Mouse (Mus musculus) cerebellum, postnatal 10 days (tissue): ENCODE measurements around the gene Oxct2a.
A peak's percentile ranks its signal among the peaks of the same experiment; 100 is the strongest.
"Not testable (repeated sequence)": the region's sequence is repeated elsewhere in the genome, so short reads cannot be mapped to it uniquely, and the experiment has no call there.

Source experiments
- DNase-seq, 2 experiments: peaks; one replicate each; pipeline ENCODE4 v3.0.0; 2021; ENCODE audit warnings: mixed read lengths in 2 of 2

Gene Oxct2a

GRCm38 (mm10) chr4:123323534-123323933, at the start of gene Oxct2a:
TSS of gene Oxct2a (minus strand) at chr4:123323634.
- DNase-seq = peak in 1 of 2 experiments; percentile 18

GRCm38 (mm10) chr4:123363555-123363954, 40.1 kb upstream of the Oxct2a start:
- DNase-seq = no peak

- no peak for DNase-seq
Observed at GRCm38 (mm10) chr4:123360771-123361170, 37.3 kb upstream of the Oxct2a start.

GRCm38 (mm10) chr4:123358613-123359012, 35.2 kb upstream of the Oxct2a start:
- no peak for DNase-seq

GRCm38 (mm10) chr4:123355941-123356340, 32.5 kb upstream of the Oxct2a start:
- DNase-seq = no peak

- no peak for DNase-seq
Observed at GRCm38 (mm10) chr4:123353271-123353877, 29.9 kb upstream of the Oxct2a start.

GRCm38 (mm10) chr4:123343471-123343789, 20.0 kb upstream of the Oxct2a start:
- no peak for DNase-seq

- peak; percentile 81 to 82 for DNase-seq
Observed at GRCm38 (mm10) chr4:123342642-123343470, 19.4 kb upstream of the Oxct2a start, which contains the start of gene Bmp8a. TSS of gene Bmp8a (minus strand) at chr4:123343252.

- DNase-seq = peak; percentile 20 to 28
Observed at GRCm38 (mm10) chr4:123342091-123342641, 18.7 kb upstream of the Oxct2a start.

GRCm38 (mm10) chr4:123340232-123340631, 16.8 kb upstream of the Oxct2a start:
- DNase-seq = no peak

- peak in 1 of 2 experiments; percentile 26 for DNase-seq
Observed at GRCm38 (mm10) chr4:123337693-123338092, 14.3 kb upstream of the Oxct2a start.

- DNase-seq = no peak
Observed at GRCm38 (mm10) chr4:123335796-123336585, 12.6 kb upstream of the Oxct2a start.

GRCm38 (mm10) chr4:123335244-123335643, 11.8 kb upstream of the Oxct2a start:
- not testable (repeated sequence) for DNase-seq

- peak in 1 of 2 experiments; percentile 21 for DNase-seq
Observed at GRCm38 (mm10) chr4:123334177-123334576, 10.7 kb upstream of the Oxct2a start.

GRCm38 (mm10) chr4:123333151-123333550, 9.7 kb upstream of the Oxct2a start:
- no peak for DNase-seq

- DNase-seq = not testable (repeated sequence)
Observed at GRCm38 (mm10) chr4:123331961-123332360, 8.5 kb upstream of the Oxct2a start.

GRCm38 (mm10) chr4:123331326-123331725, 7.9 kb upstream of the Oxct2a start:
- DNase-seq = no peak

GRCm38 (mm10) chr4:123328946-123329345, 5.5 kb upstream of the Oxct2a start:
- DNase-seq = peak; percentile 68 to 73

- DNase-seq = no peak
Observed at GRCm38 (mm10) chr4:123327630-123328029, 4.2 kb upstream of the Oxct2a start.

- DNase-seq = peak; percentile 34 to 37
Observed at GRCm38 (mm10) chr4:123326087-123326486, 2.7 kb upstream of the Oxct2a start.

- peak in 1 of 2 experiments; percentile 28 for DNase-seq
Observed at GRCm38 (mm10) chr4:123322910-123323309, 524 bp downstream of the Oxct2a start.

GRCm38 (mm10) chr4:123314497-123314896, 8.9 kb downstream of the Oxct2a start:
- no peak for DNase-seq

GRCm38 (mm10) chr4:123313010-123313409, 10.4 kb downstream of the Oxct2a start:
- DNase-seq = no peak
